Mouse (Mus musculus): ENCODE measurements around the gene Zmynd11.

The Zmynd11 gene

DNA sequence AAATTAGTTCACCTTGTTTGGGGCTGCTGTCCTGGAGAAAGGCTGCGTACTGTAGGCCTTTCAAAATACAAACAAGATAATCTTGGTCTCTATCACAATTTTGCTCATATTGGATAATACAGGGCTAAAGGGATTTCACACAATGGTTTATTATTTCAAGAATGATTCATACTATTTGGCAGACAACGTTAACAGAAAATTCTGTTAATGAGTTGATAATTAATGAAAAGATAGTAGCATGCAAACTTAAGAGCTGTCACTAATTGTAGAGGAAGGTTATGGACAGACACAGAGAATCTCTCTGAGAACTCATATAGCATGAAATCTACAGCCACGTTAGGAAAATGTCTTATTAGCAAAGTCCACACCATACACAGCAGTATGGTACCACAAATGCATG is 52.2 kb downstream of the Zmynd11 start:
- no peak for DNase-seq

DNA sequence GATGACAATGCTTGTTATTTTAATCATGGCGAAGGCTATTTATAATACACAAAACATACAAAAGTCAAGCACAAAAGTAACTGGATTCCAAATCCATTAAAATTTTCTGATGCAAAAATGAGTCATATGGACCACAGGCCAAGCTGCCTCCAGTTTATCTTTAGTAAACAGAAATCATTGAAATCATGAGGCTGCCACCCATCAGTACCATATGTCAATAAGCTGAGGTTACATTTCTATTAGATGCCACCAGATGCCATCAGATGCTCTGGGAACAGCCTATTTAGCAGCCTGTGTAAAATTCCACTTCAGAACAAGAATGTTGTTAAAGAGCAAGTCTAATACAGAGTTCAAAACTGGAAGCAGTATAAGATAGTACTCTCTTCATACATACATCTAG is 52.7 kb downstream of the Zmynd11 start:
- no peak for DNase-seq

DNA sequence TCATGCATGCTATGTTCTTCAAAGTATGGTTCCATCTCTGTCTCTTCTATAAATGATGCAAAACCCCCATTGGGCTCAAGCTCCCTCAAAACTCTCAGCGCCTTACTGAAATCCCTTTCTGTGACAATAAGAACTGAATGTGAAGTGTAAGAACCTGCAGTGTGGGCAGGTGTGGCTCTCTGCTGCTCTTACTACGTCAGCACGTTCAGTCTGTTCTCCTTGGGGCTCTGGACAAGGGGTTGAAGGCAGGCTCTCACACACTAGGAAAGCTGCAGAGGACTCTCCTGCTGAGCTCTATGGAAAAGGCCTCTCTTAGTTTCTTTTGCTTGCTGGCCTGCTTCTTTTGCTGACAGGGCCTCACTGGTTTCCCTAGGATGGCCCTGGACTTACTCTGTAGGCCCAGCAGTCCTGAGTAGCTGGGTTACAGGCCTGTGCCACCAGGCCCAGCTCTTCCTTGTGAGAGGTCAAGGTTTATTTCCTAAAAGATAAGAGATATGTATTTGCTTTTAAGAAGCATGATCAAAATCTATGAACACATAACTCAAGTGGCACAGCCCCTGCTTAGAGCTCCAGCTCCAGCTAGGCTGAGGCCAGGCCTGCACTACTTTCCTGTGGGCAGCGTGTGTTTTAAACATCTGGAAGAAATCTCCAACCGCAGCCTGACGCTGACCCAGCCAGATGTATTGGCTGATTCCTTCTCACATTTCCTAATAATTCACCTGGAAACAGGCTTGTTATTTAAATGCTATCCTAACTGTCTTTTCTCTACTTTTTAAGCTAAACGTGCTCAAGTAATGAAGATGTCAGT is 56.5 kb downstream of the Zmynd11 start:
- no peak for DNase-seq

DNA sequence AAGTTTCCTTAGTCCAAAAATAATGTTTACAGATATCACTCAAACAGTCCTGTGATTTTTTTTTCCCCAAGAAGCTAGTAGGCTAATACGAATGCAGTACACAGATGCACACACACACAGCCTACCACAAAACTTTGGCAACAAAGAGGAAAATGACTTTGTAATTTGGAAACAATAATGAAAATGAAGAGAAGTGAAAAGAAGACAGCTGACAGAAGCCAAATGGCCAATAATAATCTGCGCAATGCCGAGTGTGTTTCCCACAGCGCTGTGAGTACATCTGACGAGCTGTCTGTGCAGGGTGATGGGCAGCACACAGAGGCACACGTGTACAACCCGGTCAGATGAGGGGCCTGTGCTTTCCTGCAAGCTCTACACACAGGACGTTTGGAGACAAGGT is 58.4 kb downstream of the Zmynd11 start:
- DNase-seq: no peak

DNA sequence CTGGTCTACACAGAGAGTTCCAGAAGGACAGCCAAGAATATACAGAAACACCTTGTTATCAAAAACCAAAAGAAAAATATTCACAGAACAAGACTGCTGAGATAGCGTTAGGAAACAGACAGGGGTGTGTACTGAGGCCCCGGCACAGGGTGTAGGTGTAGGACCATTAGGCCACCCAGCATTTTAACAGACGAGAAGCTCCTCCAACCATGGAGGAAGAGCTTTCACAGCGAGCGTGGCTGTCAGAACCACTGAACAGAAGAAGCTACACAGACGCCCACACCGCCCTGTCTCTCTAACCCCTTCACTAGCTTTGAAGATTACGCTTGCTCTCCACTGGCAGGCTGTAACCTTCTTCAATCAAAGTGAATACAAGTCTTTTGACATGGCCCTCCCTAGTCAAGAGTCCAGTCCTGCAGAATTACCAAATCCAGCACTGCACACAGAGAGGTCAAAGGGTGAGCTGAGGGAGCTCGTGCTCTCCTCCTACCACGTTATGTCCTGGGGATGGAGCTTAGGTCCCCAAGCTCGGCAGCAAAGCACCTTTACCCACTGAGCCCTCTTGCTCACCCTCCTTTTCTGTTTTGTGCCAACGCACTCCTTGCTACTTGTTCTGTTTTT is 62.4 kb downstream of the Zmynd11 start:
- no peak for DNase-seq

DNA sequence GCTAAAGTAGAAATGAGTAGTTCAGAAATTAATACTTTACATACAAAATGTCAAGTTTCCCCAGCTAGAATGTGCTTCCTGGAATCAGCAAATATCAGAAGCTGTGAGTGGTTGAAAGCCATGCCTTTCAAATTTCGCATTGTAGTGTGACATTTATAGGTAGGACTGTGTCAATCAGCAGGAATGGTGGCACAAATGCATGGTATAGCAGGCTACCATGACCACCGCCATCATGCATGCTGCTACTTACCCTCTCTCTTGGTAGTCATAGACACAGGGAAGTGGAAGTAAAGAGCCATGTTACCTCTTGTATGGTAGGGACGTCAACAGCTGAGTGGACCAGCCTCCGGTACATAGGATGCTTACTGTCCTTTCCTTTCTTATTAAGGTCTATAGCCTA is 67.8 kb downstream of the Zmynd11 start:
- no peak for DNase-seq

DNA sequence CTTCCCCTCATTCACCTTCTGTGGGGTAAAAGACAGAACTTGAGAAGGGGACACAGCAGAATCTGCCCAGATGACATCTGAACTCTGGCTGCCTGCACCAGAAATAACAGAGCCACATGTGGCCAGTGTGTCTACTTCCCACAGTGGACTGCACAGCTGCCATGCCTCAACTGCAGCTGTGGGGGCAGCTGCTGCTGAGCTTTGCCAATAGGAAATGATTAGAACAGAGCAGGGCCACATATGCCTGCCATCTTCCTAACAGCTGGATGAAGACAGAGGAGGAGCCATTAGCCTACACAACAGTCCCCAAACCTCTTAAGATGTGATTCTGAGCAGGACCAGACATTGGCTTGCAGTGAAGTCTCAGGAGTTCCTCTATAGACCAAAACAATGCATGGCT is 69.3 kb downstream of the Zmynd11 start:
- DNase-seq: no peak

DNA sequence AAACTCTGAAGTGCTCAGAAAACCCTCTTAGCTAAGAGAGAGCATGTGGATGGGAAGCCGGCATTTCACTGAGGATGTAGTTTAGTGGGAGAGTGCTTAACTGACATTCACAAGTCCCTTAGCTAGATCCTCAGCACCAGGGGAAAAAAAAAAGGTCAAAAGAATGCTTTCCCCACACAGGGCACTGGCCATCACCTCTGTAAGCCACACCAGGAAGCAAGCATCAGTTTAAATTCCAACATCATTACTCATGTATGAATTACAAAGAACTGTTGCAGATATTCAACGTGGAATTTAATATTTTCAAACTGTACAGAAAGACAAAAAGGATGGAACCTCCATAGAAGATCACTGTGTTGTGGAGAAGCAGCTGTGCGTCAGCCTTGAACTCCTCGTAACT is 69.7 kb downstream of the Zmynd11 start:
- DNase-seq: no peak

DNA sequence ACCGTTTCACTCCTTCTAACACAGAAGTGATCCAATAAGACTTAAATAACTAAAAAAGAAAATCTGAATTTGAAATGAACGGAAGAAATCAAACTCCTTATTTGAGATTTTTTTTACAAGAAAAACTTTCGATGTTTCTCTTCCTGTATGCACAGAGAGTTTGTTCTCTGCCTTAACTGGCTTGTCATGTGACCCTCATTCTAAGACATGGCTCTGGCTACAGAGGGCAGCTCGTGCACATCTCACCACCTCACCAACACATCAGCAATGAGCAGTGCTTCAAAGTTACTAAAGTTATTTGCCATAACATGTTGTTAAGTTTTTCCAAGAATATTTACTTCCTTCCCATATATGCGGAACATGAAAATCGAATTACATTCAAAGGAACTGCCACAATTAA is 70.5 kb downstream of the Zmynd11 start:
- no peak for DNase-seq

DNA sequence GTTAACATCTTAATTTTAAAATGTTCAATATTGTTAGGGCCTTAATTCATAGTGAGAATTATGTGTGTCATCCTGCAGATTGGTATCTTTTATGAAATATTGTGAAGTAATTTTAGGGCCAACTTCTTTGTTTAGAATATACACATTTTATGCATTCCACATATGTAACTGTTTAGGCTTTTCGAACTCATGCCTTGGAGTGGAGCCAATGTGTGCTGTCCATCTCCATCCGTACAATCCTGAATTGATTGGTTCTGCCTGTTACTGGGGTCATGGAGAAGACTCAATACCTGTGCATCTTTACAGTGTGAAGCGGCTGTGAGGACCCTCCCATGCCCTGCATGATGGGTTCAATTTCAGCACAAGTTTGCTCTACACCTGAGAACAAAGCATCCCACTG is 72.3 kb downstream of the Zmynd11 start:
- DNase-seq: no peak

DNA sequence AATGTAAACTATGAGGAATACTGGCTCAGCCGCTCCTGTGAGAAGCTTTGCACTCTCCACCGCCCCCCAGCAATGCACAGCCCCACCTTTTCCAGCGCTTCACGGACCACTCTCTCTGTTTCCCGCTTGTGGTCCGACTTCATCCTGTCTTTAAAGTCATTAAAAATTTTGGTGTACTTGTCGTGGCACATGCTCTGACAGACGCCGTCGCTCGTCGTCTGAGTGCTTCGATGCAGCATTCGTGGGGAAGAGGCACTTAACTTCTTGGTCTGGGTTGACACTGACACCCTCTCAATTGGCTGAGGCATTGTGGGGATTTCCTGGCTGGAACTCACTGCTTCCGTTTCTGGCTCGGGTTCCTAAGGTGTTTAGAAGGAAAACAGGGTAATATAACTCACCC is 75.8 kb downstream of the Zmynd11 start:
- no peak for DNase-seq

DNA sequence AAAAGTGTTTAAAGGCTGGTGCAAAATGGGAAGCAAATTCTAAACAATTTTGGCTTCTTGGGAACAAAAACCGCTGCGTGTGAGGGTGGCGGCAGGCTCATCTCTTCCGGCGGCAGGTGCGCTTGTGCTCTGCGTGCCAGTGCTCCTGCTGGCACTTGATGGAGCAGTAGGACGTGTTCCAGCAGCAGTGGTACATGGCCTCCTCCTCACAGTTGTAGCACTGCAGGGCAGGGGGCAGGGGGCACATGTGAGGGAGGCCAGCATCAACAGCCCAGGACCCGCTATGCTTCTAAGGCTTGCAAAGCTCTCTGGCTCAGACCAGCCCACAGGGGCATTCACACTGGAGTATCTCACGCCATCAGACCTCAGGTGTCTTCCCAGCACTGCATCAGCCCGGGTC is 78.4 kb downstream of the Zmynd11 start:
- DNase-seq: no peak

DNA sequence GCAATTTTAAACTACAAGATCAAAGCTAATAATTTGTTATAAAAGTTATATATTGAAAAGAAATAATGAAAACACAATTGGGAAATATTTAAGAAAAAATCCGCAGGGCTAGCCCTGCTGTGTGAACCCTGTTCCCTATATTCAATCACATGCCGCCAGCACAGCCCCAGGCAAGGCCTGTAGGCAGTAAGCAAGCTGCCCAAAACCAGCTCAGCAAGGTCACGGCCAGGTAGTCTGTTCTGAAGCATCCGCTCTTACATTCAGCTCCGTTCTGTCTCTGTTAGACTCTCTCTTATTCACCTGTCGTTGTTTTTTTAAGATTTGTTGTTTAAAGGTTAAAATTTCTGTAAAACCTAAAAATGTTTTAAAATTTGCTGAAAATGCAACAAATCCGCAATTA is 78.9 kb downstream of the Zmynd11 start:
- no peak for DNase-seq

DNA sequence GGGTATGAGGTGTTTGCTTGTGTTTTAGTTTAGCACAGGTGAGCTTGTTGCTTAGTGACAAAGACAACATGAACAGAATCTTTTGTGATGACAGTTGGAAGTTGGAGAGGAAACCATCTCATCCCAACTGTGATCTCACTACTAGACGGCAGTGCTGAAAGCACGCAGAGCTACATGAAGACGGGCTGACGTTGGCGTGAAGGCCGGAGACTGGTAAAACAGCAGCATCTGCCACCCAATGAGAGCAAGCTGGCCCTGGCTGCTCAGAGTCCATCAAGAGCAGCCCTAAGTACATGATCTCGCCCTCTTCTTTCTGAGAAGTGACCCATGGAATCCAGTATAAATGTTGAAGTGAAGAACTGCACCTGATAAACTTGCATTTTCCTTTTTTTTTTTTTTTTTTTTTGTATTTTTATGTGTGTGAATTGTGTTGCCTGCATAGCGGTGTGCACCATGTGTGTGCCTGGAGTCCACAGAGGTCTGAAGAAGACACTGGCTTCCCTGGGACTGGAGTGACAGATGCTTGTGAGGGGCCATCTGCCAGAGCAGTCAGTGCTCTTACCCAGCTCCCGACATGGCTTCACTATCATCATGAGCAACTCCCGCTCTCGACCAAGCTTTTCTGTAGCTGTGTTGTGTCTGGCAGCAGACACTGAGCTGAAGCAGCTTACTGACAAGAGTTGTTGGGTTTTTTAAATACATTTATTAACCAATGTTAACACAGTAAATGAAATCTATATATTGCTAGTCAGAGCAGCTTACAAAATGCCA is 80.8 kb downstream of the Zmynd11 start:
- no peak for DNase-seq

DNA sequence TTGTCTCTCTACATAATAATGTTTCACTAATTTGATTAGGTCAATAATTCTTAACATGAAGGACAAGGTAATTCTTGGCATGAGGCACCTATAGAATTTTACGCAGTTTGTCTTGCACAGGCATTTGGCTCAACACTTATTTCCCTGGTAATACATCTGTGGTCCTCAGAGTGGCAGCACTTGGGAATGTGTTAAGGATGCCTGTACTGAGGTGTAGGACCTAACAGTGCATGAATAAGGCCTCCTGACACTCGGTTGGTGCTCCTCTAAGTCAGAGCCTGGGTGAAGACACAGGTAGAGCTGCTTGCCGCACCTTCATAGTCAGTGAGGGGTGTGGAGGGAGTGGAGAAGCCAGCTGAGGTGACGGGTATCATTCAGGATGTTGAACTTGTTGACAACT is 81.8 kb downstream of the Zmynd11 start:
- no peak for DNase-seq

DNA sequence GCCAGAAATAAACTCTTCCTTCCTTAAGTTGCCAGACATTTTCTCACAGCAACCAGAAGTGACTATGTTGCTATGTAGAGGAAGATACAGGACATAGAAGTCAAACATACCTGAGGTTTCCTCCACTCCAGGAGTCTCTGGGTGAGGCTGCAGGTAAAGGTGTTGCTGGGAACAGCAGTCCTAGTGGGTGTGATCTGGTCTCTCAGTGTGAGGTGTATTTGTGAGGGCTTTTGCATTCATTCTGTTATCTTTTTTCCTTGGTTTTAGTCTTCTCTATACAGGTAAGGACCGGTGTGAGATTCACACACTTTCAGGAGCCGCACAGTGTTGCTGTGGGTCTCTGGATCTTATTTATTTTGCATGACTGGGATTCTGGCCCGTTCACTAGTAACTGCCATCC is 83.6 kb downstream of the Zmynd11 start:
- no peak for DNase-seq

DNA sequence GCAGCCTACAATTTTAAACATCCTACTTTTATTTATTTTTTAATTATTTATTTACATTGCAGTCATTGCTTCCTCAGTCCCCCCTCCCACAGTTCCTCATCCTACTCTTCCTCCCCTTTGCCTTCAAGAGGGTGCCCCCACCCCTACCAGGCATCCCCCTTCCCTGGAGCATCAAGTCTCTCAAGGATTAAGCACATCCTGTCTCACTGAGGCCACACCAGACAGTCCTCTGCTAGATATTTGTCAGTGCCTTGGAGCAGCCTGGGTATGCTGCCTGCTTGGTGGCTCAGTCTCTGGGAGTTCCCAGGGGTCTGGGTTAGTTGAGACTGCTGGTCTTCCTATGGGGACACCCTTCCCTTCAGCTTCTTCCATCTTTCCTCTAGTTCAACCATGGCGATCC is 91.0 kb downstream of the Zmynd11 start:
- DNase-seq: no peak

DNA sequence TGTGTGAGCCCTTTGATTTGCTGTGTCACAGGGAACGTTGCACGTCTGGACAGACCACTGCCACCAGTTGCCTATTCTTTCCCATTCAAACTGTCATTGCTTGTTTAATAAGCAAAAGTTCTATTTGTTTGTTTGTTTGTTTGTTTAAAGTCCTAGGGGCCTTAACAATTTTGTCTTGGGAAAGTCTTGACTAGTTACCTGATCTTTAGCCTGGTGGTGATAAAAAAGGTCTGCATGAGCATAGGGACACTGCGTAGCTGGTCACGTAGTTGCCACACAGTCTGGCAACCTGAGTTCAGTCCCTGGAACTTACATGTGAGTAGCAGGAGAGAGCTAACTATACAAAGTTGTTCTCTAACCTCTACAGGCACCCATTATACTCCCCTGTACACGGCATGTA is 95.9 kb downstream of the Zmynd11 start:
- DNase-seq: no peak

DNA sequence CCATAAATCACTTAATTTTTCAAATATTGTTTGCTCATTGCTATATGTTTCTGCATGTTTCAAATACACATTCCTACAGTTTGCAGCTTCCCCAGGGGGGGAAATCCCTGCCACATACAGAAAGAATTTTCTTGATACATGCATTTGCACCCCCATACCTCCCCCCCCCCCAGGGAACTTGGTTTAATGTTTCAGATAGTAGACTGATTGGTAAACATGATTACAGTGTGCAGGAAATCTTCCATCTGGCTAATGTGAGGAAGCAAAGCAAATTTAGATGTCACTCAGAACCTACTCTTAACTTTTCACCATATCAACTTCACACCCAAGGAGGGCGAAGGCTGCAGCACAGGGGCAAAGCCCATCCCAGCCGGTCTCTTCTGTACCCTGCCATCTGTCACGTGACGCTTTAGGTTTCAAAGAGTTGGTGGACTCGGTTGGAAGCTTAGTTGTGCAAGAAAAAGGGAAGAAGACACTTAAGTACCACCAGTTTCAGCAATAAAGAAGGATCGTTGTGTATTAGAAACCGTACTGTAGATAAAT is 97.1 kb downstream of the Zmynd11 start:
- no peak for DNase-seq

DNA sequence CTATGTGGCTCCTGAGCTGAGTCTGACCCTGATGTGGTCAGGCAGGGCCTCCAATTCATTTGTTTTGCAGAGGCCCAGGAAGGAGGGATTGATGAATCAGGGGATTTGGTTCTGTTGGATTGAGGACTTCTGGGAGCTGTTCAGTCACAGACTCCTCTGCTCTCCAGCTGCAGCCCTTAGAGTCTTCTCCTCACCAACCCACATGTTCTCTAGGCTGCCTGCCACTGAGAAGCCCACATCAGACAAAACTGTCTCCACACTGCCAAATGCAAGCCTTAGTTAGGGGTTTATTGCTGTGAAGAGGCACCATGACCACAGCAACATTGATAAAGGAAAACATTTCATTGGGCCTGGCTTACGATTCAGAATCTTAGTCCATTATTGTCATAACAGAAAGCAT is 101.5 kb downstream of the Zmynd11 start:
- no peak for DNase-seq

DNA sequence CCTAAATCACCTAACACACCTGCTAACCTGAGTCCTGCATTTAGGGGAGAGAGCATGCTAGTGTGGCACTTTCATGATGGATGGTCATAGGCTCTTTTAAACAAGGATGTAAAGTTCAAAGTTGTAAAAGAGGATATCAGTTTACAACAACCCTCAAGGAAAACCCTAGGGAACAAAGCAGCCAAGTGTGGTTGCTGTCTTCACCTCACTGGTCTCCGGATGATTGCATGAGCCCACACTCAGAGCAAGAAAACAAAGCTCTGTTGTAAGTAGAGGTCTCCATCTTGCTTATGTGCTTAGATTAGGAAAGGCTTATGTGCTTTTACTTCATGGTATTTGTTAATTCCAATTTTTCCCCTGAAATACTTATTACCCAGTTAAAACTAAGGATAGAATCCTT is 104.4 kb downstream of the Zmynd11 start:
- DNase-seq: no peak

DNA sequence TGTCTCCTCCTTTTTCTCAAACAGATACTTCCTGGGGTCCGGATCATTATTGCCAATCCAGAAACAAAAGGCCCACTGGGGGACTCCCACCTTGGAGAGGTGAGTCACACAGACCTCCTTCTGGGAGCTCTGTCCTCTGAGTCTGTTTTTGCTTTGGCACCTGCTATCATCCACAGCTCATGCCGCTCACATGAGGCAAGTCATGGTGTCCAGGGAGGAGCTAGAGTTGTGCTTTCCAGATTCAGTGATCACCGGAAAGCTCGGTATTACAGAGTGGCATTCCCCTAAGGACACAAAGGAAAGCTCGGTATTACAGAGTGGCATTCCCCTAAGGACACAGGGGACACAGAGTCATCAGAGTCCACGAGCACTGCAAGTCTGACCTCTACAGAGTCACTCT is 108.5 kb downstream of the Zmynd11 start:
- DNase-seq: no peak

DNA sequence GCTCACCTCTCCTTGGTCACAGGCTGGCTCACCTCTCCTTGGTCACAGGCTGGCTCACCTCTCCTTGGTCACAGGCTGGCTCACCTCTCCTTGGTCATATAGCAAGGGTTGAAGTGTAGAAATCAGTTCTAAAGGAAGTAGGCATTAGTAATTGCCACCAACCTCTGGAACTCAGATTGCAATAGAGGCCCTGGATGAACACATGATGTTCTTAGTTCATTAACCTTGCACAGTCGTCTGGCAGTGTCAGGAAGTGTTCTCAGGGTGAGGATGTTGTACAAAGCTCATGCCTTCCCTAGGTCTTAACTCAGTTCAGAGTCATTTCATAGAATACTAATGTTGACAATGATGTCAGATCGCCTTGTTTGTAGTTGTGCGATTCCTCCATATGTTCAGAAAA is 112.1 kb downstream of the Zmynd11 start:
- no peak for DNase-seq

DNA sequence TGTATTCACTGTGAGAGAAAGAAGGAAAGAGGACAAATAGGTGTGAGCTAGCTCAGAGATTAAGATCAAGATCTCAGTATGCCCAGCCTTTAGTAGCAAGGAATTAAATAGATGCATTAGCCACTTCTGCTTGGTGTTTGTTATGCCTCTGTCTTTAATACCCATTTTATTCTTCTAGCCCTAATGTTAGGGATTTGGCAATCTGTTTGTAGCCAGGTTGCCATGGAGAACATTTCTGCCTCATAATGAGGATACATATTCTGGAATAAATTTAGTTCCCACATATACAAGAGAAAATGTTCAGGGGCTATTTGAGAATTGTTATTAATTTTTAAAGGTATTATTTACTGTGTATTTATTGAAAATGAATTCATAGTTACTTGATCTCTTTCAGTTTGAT is 114.5 kb downstream of the Zmynd11 start:
- DNase-seq: no peak
